Mouse (Mus musculus): ENCODE data around the gene Traf5. TPM values are rescaled to one million over a fixed set of nuclear protein-coding genes. Genes with fewer than 3 reads are reported as not detected.

The Traf5 gene
- polyA plus RNA-seq, 1 experiment = 19.4 TPM

GRCm38 (mm10) chr1:192116262-192116661 lies 23.9 kb upstream of the Traf5 start:
- H3K4me1 ChIP-seq (ENCODE audit: control insufficient read depth, insufficient read depth, low read length) = no peaks in the 10 kb centered on the region
- H3K27ac ChIP-seq (ENCODE audit: insufficient read depth, low read length) = no peak overlapping the region
- TF ChIP-seq POLR2A (IDR thresholded peaks at IDR 0.05; ENCODE audit: low read depth, low read length) = no peak
- no peak for TF ChIP-seq CTCF (IDR thresholded peaks at IDR 0.05; ENCODE audit: borderline replicate concordance, insufficient read depth, low read length)
- H3K4me3 ChIP-seq (ENCODE audit: insufficient read depth, low read length) = no peak overlapping the region

- no peak overlapping the region for H3K4me3 ChIP-seq (ENCODE audit: insufficient read depth, low read length)
- no peaks in the 10 kb centered on the region for H3K4me1 ChIP-seq (ENCODE audit: control insufficient read depth, insufficient read depth, low read length)
- no peak for TF ChIP-seq CTCF (IDR thresholded peaks at IDR 0.05; ENCODE audit: borderline replicate concordance, insufficient read depth, low read length)
- no peak for TF ChIP-seq POLR2A (IDR thresholded peaks at IDR 0.05; ENCODE audit: low read depth, low read length)
- no peak overlapping the region for H3K27ac ChIP-seq (ENCODE audit: insufficient read depth, low read length)
These were observed 23.0 kb upstream of the Traf5 start for GRCm38 (mm10) chr1:192115378-192115777.

GRCm38 (mm10) chr1:192109169-192109568 lies 16.8 kb upstream of the Traf5 start:
- H3K27ac ChIP-seq (ENCODE audit: insufficient read depth, low read length) = no peak overlapping the region
- no peaks in the 10 kb centered on the region for H3K4me1 ChIP-seq (ENCODE audit: control insufficient read depth, insufficient read depth, low read length)
- no peak overlapping the region for H3K4me3 ChIP-seq (ENCODE audit: insufficient read depth, low read length)
- TF ChIP-seq CTCF (IDR thresholded peaks at IDR 0.05; ENCODE audit: borderline replicate concordance, insufficient read depth, low read length) = no peak
- no peak for TF ChIP-seq POLR2A (IDR thresholded peaks at IDR 0.05; ENCODE audit: low read depth, low read length)

GRCm38 (mm10) chr1:192107352-192107751 lies 15.0 kb upstream of the Traf5 start:
- TF ChIP-seq CTCF (IDR thresholded peaks at IDR 0.05; ENCODE audit: borderline replicate concordance, insufficient read depth, low read length) (peak; percentile 92; the same call in 1 of the 2 replicates), POLR2A (IDR thresholded peaks at IDR 0.05; ENCODE audit: low read depth, low read length) (no peak)
- H3K4me1 ChIP-seq (ENCODE audit: control insufficient read depth, insufficient read depth, low read length) = no peaks in the 10 kb centered on the region
- H3K27ac ChIP-seq (ENCODE audit: insufficient read depth, low read length) = no peak overlapping the region
- H3K4me3 ChIP-seq (ENCODE audit: insufficient read depth, low read length) = no peak overlapping the region

GRCm38 (mm10) chr1:192105902-192106389 lies 13.6 kb upstream of the Traf5 start:
- no peak overlapping the region for H3K27ac ChIP-seq (ENCODE audit: insufficient read depth, low read length)
- H3K4me1 ChIP-seq (ENCODE audit: control insufficient read depth, insufficient read depth, low read length) = no peaks in the 10 kb centered on the region
- TF ChIP-seq POLR2A (IDR thresholded peaks at IDR 0.05; ENCODE audit: low read depth, low read length) (no peak), CTCF (IDR thresholded peaks at IDR 0.05; ENCODE audit: borderline replicate concordance, insufficient read depth, low read length) (no peak)
- no peak overlapping the region for H3K4me3 ChIP-seq (ENCODE audit: insufficient read depth, low read length)

GRCm38 (mm10) chr1:192104021-192104420 lies 11.7 kb upstream of the Traf5 start:
- no peak overlapping the region for H3K4me3 ChIP-seq (ENCODE audit: insufficient read depth, low read length)
- no peak overlapping the region for H3K27ac ChIP-seq (ENCODE audit: insufficient read depth, low read length)
- no peaks in the 10 kb centered on the region for H3K4me1 ChIP-seq (ENCODE audit: control insufficient read depth, insufficient read depth, low read length)
- no peak for TF ChIP-seq POLR2A (IDR thresholded peaks at IDR 0.05; ENCODE audit: low read depth, low read length)
- no peak for TF ChIP-seq CTCF (IDR thresholded peaks at IDR 0.05; ENCODE audit: borderline replicate concordance, insufficient read depth, low read length)

GRCm38 (mm10) chr1:192103176-192103575 lies 10.8 kb upstream of the Traf5 start:
- Histone ChIP-seq H3K27ac (ENCODE audit: insufficient read depth, low read length) (no peak overlapping the region), H3K4me1 (ENCODE audit: control insufficient read depth, insufficient read depth, low read length) (no peaks in the 10 kb centered on the region), H3K4me3 (ENCODE audit: insufficient read depth, low read length) (no peak overlapping the region)
- TF ChIP-seq POLR2A (IDR thresholded peaks at IDR 0.05; ENCODE audit: low read depth, low read length) (no peak), CTCF (IDR thresholded peaks at IDR 0.05; ENCODE audit: borderline replicate concordance, insufficient read depth, low read length) (no peak)

- Histone ChIP-seq H3K4me1 (ENCODE audit: control insufficient read depth, insufficient read depth, low read length) (no peaks in the 10 kb centered on the region), H3K27ac (ENCODE audit: insufficient read depth, low read length) (no peak overlapping the region), H3K4me3 (ENCODE audit: insufficient read depth, low read length) (no peak overlapping the region)
- no peak for TF ChIP-seq POLR2A (IDR thresholded peaks at IDR 0.05; ENCODE audit: low read depth, low read length)
- no peak for TF ChIP-seq CTCF (IDR thresholded peaks at IDR 0.05; ENCODE audit: borderline replicate concordance, insufficient read depth, low read length)
These were observed 9.0 kb upstream of the Traf5 start for GRCm38 (mm10) chr1:192101359-192101758.

- TF ChIP-seq CTCF (IDR thresholded peaks at IDR 0.05; ENCODE audit: borderline replicate concordance, insufficient read depth, low read length) (no peak), POLR2A (IDR thresholded peaks at IDR 0.05; ENCODE audit: low read depth, low read length) (no peak)
- Histone ChIP-seq H3K4me1 (ENCODE audit: control insufficient read depth, insufficient read depth, low read length) (no peaks in the 10 kb centered on the region), H3K4me3 (ENCODE audit: insufficient read depth, low read length) (no peak overlapping the region), H3K27ac (ENCODE audit: insufficient read depth, low read length) (no peak overlapping the region)
These were observed 8.4 kb upstream of the Traf5 start for GRCm38 (mm10) chr1:192100742-192101141.

- H3K4me1 ChIP-seq (ENCODE audit: control insufficient read depth, insufficient read depth, low read length) = peaks cover 3% of the 10 kb centered on the region; the same call in 1 of the 2 replicates
- H3K4me3 ChIP-seq (ENCODE audit: insufficient read depth, low read length) = no peak overlapping the region
- no peak overlapping the region for H3K27ac ChIP-seq (ENCODE audit: insufficient read depth, low read length)
- no peak for TF ChIP-seq CTCF (IDR thresholded peaks at IDR 0.05; ENCODE audit: borderline replicate concordance, insufficient read depth, low read length)
- TF ChIP-seq POLR2A (IDR thresholded peaks at IDR 0.05; ENCODE audit: low read depth, low read length) = no peak
These were observed 3.3 kb upstream of the Traf5 start for GRCm38 (mm10) chr1:192095626-192096025.

All from embryonic fibroblast, embryonic 13.5 days (primary cell).